Mouse (Mus musculus): ENCODE data around the gene Lhb.
A peak's percentile ranks its signal among the peaks of the same experiment; 100 is the strongest.
"Not testable (repeated sequence)": the region's sequence is repeated elsewhere in the genome, so short reads cannot be mapped to it uniquely, and the experiment has no call there.

Lhb gene

DNA sequence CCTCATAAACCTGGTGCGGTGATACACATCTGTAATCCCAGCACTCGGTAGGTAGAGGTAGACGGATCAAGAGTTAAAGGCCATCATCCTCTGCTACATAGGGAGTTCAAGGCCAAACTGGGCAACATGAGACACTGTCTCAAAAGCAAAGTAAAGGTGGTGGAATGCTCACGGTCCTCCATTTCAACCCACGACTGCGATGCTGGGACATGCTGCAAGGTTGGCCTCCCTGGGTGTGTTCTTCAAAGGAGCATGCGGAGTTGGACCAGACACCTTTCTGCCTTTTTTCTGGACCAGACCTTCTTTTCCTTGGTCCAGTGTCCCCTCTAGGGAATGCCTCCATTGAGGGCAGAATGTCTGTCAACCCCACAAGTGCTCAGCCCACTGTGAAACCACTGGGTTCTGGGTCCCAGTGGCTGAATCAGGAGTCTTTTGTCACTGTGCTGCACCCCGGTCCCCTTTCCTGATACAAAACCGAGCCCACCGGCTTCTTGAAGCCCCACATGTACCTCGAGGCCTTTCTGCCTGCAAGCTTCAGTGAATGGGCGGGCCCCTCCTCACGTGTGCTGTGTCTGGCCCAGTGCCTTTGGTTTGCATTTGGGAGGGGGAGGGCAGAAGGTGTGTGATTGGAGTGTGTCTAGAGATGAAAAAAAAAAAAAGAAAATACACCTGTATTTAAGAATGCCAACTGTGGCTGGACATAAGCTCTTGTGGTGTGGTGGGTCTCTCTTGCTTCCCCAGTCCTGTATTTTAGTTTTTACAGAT is 35.5 kb downstream of the Lhb start:
- DNase-seq (ENCODE audit: low read depth, low spot score) = no peak

DNA sequence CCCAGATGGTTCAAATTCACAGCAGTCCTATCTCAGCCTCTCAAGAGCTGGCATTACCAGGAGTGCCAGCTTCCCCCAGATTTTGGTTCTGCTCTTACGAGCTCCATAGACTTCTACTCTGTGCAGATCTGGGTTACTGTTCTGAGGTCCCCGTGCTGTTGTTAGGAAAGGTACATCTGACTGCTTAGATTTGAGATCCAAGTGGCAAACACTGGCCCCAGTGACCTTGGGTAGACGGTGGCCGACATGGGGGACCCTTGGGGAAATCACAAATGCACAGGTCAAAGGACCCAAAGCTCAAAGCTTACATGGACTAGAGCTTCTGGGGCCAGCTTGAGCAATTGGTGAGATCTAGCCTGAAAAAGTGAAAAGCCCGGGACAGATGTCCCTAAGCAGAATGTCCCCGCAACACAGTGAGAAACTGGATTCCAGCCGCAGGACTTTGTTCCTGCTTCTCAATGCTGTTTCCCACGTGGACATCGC is 36.1 kb downstream of the Lhb start:
- no peak for DNase-seq (ENCODE audit: low read depth, low spot score)

DNA sequence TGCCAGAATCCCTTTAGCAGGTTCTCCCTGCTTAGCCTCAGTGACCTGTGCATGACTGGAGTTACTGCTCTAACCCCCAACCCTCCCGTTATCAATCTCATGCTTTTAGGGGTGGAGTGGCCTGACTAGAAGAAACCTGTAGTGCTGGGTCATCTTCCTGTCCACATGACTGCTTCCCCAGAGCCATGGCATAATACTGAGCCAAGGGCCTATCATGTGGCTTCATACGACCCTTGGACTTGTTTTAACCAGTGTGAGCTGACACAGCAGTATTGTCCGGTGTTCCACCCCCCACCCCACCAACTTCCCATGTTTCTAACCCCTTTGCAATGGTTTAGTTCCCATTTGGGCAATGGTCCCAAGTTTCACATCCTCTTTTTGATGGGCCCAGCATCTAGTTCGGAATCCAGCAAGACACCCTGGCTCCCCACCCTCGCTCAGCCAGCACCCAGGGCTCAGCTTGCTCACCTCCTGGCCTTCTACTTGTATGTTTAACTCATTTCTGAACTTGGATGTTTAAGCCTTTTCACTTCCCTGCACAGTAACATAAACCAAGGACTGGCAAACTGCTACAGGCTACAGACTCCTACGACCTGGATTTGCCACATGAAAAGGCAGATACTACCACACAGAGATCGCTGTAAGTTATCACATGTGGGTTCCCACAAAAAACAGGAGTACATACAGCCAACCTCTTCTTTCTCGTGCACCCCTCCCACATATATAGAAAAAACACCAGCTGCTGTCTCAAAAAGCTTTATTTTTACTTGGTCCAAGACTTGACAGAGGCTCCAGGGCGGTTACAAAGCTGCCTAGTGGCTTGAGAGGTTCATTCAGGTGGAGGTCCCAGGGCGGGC is 36.8 kb downstream of the Lhb start:
- DNase-seq (ENCODE audit: low read depth, low spot score) = no peak

DNA sequence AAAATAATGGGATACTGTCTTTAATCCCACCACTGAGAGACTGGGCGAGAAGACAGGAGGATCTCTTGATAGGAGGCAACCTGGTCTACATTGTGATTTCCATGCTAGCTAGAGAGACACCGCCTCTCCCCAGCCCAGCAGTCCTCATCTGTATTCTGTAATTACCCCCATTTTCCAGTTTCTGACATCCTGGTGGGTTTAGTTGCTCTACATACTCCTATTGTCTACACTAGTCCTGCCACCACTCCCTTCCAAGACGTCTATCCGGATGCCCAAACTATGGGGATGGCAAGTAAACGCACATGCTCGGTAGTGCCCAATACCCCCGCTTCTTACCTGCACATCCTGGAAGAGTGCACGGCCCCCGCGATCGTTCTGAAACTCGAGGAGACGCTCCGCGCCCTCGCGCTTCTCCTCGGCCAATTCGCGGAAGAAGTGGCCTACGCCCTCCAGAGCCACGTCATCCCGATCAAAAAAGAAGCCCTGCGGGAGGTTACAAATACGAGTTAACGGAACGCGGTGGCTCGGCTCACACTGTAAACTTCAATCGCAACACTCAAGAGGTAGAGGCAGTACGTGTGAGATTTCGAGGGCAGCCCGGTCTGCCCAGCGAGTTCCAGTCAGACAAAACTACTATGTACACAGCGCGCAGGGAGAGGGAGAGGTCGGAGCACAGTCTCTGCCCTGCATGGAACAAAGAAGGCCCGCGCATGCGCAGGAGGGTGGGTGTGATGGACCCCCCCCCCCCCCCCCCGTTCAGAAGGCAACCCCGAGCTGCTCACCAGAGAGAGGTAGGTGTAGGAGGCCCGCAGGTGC is 38.3 kb downstream of the Lhb start:
- DNase-seq (ENCODE audit: low read depth, low spot score) = no peak

DNA sequence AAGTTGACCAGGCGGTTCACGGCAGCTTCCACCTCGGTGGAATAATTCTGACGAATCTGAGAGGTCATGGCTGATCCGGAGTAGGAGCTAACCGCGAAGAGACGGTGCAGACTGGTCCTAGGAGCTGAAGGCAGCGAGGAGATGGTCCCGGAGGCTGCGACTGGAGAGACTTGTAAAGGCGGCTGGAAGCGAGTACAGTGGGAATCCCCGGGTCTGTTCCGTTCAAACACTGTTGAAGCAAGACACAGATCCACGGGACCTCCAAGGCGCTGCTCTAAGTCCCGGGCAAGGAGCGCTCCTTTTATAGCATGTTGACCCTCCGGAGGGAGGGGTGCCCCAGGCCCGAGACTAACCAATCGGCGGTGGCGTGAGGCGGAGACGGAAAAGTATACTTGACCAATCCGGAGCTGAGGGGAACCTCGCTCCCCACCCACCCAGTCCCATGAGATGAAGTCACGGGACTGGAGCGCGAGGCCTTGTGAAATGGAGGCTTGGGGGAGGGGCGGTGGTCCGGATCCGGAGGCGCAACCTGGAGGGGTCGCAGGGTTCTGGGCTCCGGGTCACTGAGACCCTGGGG is 39.0 kb downstream of the Lhb start, which contains the start of gene Ftl1:
Ftl1 (minus strand) TSS at position 321 of the 577 bp plus-strand sequence.
- DNase-seq (ENCODE audit: low read depth, low spot score) = peak; percentile 97

DNA sequence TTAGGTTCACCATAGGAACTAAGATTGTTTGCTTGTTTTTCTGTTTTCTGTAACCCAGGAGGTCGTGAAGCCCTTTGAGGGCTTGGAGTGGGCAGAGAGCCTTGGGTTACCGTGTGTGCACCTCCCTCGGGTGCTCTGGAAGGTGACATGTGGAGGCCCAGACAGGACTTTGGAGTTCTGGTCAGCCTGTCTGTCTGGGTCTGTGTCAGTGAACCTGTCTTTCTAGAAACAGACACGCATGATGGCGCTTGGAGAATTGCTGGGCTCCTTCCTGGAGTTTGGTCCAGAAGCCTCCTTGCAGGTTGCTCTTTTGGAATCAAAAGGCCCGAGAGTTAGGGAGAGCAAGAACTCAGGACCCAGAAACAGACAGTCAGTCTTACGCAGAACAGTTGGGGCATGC is 39.8 kb downstream of the Lhb start:
- no peak for DNase-seq (ENCODE audit: low read depth, low spot score)

DNA sequence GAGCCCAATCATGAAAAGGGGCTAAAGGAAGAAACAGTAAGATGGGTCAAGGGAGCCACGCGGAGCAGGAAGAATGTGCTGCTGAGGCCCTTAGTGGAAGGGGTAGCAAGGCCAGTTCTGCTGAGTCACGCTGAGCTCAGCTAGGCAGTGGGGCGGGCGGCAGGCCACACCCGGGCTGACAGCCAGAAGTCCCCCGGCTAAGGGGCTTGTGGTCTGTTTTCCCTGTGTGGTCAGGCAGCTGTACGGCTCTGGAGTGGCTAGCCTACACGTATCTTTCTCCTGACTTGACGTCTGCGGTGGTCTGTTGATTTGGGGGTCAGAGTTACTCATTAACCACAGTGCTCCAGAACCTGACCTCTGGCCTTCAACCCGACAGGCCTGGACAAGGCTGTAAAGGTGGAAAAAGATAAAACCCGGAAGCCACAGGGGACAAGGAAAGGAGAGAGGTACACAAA is 40.3 kb downstream of the Lhb start:
- DNase-seq (ENCODE audit: low read depth, low spot score) = no peak

DNA sequence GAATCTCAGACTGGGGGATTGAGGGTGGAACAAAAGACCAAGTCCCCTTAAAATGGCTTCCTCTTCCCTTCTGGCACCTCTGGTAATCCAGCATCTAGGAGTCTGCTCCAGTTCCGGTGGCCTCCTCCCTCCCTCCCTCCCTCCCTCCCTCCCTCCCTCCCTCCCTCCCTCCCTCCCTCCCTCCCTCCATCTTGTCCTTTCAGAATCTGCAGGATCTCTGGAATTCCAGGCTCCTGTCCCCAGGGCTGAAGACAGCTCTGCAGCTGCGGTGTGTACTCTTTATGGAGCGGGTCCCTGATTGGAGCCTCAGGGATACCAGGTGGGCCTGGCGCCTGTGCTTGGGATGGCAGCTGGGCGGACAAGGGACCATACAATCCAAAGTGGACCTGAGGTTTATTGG is 40.7 kb downstream of the Lhb start:
- no peak for DNase-seq (ENCODE audit: low read depth, low spot score)

DNA sequence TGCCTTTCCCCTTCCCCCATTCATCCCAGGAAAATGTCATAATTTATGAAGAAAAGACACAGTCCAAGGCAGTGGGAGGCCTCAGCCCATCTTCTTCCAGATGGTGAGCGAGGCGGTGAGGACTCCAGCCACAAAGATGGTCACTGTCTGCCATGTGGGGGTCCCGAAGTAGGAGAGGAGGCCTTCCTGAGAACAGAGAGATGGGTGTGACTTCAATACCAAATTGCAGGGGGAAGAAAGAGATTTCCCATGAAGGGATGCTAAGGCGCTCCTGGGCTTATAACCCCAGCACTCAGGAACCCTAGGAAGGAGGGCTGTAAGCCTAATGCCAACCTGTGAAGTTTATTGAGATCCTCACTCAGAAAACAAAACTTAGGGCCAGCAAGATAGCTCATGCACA is 41.2 kb downstream of the Lhb start:
- no peak for DNase-seq (ENCODE audit: low read depth, low spot score)

DNA sequence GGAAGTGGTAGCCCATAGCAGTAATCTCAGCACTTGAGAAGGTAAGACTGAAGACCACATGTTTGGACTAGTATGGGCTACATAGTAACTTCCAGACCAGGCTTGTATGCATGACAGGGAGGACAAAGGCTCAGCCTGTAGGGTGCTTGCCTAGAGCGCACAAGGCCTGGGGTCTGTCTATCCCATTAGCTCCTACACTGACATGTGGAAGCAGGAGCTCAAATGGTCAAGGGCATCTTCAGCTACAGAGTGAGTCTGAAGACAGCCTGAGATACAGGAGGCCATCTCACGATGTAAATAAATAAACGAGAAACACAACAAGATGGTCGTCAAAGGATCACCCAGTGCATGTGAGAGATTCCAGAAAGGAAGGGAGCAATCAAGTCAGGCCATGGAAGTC is 41.7 kb downstream of the Lhb start:
- DNase-seq (ENCODE audit: low read depth, low spot score) = no peak

DNA sequence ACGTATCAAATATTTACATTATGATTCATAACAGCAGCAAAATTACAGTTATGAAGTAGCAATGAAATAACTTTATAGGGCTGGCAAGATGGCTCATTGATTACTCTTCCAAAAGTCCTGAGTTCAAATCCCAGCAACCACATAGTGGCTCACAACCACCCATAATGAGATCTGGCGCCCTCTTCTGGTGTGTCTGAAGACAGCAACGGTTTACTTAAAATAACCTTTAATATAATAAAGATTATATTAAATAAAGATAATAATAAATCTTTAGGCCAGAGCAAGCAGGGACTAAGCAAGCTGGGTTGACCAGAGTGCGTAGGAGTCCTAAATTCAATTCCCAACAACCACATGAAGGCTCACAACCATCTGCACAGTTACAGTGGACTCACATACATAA is 42.2 kb downstream of the Lhb start:
- DNase-seq (ENCODE audit: low read depth, low spot score) = not testable (repeated sequence)

DNA sequence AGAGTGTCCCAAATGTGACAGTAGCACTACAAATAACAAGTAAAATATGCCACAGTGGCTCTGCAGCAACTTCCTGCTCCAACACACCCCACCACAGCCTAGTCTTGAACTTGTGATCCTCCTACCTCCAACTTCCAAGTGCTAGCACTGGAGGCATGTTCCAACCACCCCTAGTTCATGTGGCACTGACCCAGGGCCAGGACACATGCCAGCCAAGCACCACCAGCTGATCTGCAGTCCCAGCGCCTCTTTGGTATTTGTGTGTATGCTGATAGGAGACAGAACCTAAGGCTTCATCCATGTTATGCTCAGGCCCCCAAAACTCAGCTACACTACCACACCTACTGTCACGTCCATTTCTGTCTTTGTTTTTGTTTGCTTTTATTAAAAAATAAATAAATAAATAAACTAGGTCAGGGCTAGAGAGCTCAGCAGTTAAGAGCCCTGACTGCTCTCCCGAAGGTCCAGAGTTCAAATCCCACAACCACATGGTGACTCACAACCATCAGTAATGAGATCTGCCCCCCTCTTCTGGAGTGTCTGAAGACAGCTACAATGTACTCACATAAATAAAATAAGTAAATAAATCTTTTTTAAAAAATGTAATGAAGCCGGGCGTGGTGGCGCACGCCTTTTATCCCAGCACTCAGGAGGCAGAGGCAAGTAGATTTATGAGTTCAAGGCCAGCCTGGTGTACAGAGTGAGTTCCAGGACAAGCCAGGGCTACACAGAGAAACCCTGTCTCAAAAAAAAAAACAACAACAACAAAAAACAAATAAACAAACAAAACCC is 43.6 kb downstream of the Lhb start:
- DNase-seq (ENCODE audit: low read depth, low spot score) = no peak

DNA sequence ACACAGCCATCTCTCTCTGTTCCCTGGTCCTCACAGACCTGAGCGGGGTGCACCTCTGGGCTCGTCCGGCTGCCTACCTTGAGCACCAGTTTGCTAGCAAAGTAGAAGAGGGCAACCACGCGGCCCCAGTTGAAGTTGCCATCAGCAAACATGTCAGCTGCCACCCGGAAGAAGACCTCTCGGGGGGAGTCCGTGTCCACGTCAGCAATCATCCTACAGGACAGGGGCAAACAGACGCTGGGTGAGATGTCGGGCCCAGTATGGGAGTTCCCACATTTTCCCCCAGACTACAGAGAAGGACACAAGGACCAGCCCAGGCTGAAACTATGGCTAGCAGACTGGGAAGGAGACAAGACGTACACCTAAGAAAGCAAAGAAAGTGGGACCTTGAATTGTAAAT is 44.5 kb downstream of the Lhb start:
- DNase-seq (ENCODE audit: low read depth, low spot score) = no peak

DNA sequence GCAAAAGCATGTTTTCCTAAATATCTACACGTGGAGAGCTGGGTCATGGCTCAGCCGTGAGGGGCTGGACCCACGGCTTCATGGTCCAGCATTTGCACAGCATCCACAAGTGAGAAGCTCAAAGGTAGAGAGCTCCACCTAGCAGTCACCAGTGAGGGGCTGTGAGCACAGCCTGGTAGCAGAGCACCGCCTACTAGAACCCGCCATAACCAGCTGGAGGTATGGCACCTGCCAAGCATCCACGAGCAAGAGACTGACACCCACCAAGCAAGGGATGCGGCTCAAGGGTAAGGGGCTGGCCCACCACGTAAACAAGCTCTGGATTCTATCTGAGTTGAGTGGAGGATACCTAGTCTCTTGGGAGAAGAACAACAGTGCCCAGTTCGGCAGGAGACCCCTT is 44.9 kb downstream of the Lhb start:
- DNase-seq (ENCODE audit: low read depth, low spot score) = no peak

DNA sequence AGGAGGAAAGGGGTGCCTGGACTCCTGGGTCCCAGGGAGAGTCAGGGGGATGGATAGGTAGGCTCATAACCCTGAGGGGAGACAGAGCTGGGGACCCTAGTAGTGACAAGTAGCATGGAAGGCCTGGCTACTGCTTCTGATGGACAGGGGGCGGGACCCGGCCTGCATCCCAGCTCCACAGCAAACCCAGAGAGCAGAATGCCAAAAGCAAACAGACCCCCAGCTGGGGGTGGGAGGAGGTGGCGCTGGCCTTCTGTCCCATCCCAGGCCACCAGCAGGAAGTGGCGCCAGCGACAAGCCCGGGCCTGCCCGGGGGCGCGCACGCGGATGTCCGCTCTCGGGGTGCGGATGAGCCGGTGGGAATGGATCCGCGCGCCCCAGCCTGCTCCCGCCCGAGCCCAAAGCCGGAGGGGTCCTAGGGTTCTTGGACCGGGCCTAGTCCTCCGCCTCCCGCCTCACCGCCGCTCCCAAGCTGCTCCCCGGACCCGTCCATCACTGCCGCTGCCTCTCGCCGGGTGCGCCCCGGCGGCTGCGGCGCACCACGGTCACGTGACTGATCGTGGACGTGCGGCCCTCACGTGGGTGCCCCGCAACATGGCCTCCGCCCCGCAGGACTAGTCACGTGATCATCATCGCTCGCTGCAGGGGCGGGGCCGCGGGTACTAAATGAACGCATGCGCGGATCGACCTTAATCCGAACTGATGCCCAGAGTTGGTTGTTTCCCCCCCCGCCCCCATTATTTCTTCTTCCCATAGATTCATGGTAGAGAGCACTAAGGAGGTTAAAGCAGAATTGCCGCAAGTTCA is 45.9 kb downstream of the Lhb start, which contains the start of gene Bax:
Bax (minus strand) TSS at position 616 of the 807 bp plus-strand sequence.
- DNase-seq (ENCODE audit: low read depth, low spot score) = peak; percentile 90

DNA sequence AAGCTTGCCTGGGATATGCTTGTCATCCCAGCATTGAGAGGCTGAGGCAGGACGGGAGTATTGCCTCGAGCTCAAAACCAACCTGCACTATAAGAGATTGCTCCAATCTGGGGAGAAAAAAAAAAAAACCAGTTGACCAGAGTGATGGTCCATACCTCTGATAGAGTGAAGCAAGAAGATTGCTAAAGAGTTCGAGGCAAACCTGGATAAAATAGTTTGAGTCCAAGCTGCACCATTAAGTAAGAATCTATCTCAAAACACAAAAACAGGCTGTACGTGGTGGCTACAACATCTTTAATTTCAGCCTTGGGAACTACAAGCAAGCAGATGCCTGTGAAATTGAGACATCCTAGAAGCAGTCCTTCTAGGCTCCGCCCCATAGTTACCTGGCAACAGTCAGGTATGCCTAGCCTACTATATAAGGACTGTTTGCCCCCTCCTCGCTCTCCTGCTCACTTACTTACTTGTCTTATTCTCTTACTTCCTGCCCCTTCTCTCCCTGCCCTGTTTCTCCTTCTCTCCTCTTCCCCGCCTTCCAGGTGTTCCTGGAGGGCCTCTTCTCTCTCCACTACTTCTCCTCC is 46.6 kb downstream of the Lhb start:
- DNase-seq (ENCODE audit: low read depth, low spot score) = no peak

DNA sequence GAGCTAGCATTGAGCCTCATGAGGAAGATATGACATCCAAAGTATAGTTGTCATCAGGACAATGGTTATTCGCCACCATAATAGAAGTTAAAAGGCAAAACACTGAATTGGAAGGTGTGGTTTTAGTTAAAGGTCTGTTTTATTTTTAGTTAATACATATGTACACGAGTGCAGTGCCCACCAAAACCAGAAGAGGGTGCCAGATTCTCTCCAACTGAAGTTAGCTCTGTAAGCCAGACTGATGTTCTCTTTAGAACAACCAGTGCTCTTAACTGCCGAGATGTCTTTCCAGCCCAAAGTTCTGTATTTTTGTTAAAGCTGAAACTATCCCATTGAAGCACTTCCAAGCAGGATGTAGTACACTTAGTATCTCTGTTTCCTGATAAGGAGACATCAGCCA is 50.2 kb downstream of the Lhb start:
- DNase-seq (ENCODE audit: low read depth, low spot score) = no peak

All from telencephalon, adult 2 months (tissue).